Mouse (Mus musculus): ENCODE results near the gene Glis3.

Glis3 gene

GRCm38 (mm10) chr19:28534964-28535363 lies 144.9 kb downstream of the Glis3 start:
- DNase-seq (ENCODE audit: low spot score in 2 of 2), result no peak

- DNase-seq (ENCODE audit: low spot score in 2 of 2), result no peak
Measured at GRCm38 (mm10) chr19:28533576-28533975, 146.3 kb downstream of the Glis3 start.

GRCm38 (mm10) chr19:28531750-28532149 lies 148.1 kb downstream of the Glis3 start:
- DNase-seq (ENCODE audit: low spot score in 2 of 2), result peak in 1 of 2 experiments; percentile 29

- peak in 1 of 2 experiments; percentile 7 for DNase-seq (ENCODE audit: low spot score in 2 of 2)
Measured at GRCm38 (mm10) chr19:28530846-28531245, 149.0 kb downstream of the Glis3 start.

- DNase-seq (ENCODE audit: low spot score in 2 of 2), result no peak
Measured at GRCm38 (mm10) chr19:28529006-28529405, 150.9 kb downstream of the Glis3 start.

GRCm38 (mm10) chr19:28527446-28527845 lies 152.4 kb downstream of the Glis3 start:
- no peak for DNase-seq (ENCODE audit: low spot score in 2 of 2)

- DNase-seq (ENCODE audit: low spot score in 2 of 2), result no peak
Measured at GRCm38 (mm10) chr19:28525331-28525730, 154.5 kb downstream of the Glis3 start.

GRCm38 (mm10) chr19:28522289-28522688 lies 157.6 kb downstream of the Glis3 start:
- DNase-seq (ENCODE audit: low spot score in 2 of 2), result no peak

- DNase-seq (ENCODE audit: low spot score in 2 of 2), result no peak
Measured at GRCm38 (mm10) chr19:28520761-28521181, 159.1 kb downstream of the Glis3 start.

GRCm38 (mm10) chr19:28520128-28520745 lies 159.6 kb downstream of the Glis3 start:
- DNase-seq (ENCODE audit: low spot score in 2 of 2), result no peak

GRCm38 (mm10) chr19:28519296-28519695 lies 160.6 kb downstream of the Glis3 start:
- DNase-seq (ENCODE audit: low spot score in 2 of 2), result no peak

GRCm38 (mm10) chr19:28518846-28519245 lies 161.0 kb downstream of the Glis3 start:
- no peak for DNase-seq (ENCODE audit: low spot score in 2 of 2)

GRCm38 (mm10) chr19:28518266-28518665 lies 161.6 kb downstream of the Glis3 start:
- DNase-seq (ENCODE audit: low spot score in 2 of 2), result no peak

GRCm38 (mm10) chr19:28517464-28518080 lies 162.3 kb downstream of the Glis3 start:
- DNase-seq (ENCODE audit: low spot score in 2 of 2), result peak in 1 of 2 experiments; percentile 6

GRCm38 (mm10) chr19:28516487-28516886 lies 163.4 kb downstream of the Glis3 start:
- no peak for DNase-seq (ENCODE audit: low spot score in 2 of 2)

- DNase-seq (ENCODE audit: low spot score in 2 of 2), result no peak
Measured at GRCm38 (mm10) chr19:28512475-28512874, 167.4 kb downstream of the Glis3 start.

- no peak for DNase-seq (ENCODE audit: low spot score in 2 of 2)
Measured at GRCm38 (mm10) chr19:28511910-28512309, 168.0 kb downstream of the Glis3 start.

GRCm38 (mm10) chr19:28505376-28505775 lies 174.5 kb downstream of the Glis3 start:
- DNase-seq (ENCODE audit: low spot score in 2 of 2), result no peak

- DNase-seq (ENCODE audit: low spot score in 2 of 2), result no peak
Measured at GRCm38 (mm10) chr19:28503011-28503410, 176.9 kb downstream of the Glis3 start.

GRCm38 (mm10) chr19:28500975-28501374 lies 178.9 kb downstream of the Glis3 start:
- no peak for DNase-seq (ENCODE audit: low spot score in 2 of 2)

GRCm38 (mm10) chr19:28500505-28500904 lies 179.4 kb downstream of the Glis3 start:
- DNase-seq (ENCODE audit: low spot score in 2 of 2), result no peak

- no peak for DNase-seq (ENCODE audit: low spot score in 2 of 2)
Measured at GRCm38 (mm10) chr19:28499786-28500185, 180.1 kb downstream of the Glis3 start.

- no peak for DNase-seq (ENCODE audit: low spot score in 2 of 2)
Measured at GRCm38 (mm10) chr19:28495926-28496325, 184.0 kb downstream of the Glis3 start.
